Mouse (Mus musculus) adrenal gland (tissue): ENCODE measurements around the gene Ctsd.

Experiments used
- intact Hi-C: fragments of 180-260 bp; cut with DNase I; formaldehyde crosslinking; loops from one replicate; pipeline ENCODE4 v1.15.1; 2025

The Ctsd gene

DNA sequence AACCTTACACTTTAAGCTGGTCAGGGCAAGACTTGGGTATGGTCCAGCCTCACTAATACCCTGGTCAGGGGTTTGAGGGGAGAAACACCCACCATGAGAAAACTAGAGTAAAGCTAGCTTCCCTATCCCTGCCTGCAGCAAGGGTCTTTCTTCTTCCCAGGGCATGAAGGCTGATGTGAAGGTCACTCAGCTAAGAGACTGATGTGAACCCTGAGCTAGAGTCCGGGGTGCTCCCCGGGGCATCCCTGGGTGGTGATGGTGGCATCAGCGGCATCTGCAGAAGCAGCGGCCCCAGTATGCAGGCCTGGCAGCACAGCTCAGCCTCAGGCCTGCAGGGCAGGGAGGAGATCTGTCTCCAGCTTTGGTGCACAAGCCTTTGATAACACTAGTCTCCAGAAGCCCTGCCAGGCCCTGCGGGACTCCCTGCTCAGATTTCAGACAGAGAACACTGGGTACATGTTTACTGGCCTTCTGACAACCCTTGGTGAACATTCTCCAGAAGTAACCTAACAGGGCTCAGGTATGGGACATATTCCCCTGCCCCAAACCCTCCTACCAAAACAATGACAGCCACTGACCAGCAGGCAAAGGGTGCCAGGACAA, 13.3 kb downstream of the Ctsd start:
- intact Hi-C loops: no loop called here

DNA sequence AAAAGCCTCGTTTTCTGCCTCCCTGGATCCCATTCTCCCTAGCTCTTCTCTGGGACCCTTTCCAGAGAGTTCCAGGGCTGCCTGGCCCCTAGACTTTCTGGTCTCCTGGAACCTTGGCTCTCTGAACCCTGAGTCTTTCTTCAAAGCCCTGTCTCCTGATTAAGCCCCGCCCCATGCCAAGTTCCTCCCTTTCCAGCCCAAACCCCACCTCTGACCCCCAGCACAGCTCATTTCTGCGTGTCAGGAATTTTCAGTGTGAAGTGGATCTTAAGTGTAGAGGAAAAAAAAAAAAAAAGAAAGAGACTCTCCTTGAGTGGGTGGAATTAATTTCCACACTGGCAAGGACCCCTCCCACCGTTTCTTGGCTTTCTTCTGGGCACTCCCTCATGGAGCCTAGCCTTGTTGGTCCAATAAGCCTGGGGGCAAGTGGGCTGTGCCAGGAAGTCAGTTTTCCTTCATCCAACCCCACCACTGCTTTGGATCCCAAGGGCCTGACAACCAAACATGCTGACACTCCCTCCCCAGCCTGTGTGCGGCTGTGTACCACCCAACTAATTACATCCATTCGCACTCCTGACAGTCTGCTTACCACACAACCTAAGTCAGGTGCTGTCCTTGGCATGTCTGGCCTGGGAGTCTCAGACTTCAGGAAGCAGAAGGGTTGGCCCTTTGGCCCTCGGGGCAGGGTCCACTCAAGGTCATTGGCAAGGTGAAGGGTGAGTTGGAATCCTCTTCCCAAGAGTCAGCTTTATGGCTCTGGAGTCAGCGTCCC, 14.0 kb downstream of the Ctsd start, which contains the start of gene Ifitm10:
Ifitm10 (minus strand) TSS at position 113 of the 772 bp plus-strand sequence.
- intact Hi-C loops: no loop called here

DNA sequence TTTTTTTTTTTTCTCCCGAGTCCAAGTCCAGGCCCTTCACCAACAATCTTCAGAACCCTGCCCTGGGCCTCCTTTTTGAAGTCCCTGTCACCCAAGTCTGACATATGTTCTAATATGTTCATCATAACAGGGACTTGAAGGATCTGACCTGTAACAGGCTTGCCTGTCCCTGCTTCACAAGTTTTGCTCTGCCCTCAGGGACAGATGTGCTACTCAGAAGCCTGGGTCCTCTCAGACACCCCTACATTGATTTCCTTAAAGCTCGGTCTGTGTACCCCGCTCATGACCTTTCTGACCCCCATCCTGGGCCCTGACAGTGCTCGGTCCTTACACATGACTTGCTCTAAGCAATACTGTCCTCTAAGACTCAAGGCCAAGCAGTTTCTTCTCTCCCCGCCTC, 14.8 kb downstream of the Ctsd start:
- intact Hi-C loops: no loop called here

DNA sequence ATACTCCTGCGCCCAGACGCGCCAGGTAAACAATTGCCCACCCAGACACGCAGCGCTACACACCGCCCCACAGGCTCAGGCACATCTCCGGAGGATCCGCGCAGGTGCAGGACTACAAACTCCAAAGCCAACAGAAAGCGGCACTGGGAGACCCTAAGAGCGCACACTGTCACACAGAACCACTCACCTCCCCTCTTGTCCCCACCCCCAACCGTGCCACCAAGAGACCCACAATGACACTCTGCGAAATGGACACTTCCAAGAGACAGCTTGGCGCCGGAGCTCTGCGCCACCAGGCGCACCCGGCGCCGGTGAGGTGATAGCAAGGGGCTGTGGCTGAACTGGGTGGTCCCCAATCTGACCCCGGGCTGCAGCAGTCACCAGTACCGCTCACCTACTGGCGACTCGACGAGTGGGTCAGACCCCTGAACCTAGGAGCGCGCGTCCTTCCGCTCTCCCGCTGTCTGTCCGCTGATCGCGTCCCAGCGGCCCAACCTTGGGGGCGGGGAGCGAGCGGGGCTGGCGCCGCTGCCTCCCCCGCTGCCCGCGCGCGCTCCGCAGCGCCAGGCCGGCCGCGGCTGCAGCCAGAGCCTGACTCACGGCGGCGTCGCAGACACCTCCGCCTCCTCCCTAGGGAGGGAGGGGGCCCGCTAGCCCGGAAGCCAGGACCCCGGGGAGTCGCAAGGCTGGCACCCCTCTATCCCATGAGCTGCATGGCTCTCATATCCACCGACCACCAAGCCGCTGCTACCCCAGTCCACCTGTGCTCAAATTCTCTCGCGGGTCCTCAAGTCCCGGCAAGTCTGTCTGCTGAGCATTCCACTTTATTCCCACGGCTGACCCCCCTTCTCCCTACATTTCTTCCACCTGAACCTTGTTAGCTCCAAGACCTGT, 15.8 kb downstream of the Ctsd start:
- intact Hi-C loops: no loop called here

DNA sequence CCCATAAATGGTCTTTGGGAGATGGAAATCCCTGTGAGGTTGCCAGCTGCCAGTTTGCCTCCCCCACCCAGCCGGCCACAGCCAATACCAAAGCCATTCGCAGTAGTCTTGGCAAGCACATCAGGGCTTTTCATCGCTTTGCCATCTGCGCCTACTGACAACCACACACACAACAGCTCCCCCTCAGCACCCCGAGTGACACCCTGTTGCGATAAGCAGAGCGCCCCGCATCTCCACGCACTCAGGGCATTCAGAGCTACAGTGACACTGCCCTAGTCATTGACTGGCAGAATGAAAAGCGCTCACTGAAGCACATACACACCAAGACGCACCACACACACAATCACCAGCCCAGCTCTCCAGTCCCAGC, 16.5 kb downstream of the Ctsd start:
- intact Hi-C loops: no loop called here

DNA sequence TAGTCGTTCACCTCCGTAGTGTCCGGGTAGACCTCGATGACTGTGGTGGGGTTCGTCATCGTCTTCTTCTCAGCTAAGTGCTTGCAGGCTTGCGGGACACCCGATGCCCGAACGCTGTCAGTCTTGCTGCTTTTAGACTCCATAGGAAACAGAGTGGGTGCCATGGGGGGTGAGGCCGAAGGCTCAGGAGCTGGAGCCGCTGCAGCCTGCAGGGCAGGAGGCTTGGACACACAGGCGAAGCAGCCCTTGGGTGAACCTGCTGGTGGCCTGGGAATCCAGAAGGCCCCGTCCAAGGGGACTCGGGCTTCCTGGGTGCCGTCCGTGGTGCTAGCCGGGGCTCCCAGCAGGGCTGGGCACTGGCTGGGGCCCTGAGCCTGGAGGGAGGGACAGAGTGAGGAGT, 16.9 kb downstream of the Ctsd start:
- intact Hi-C loops: no loop called here

DNA sequence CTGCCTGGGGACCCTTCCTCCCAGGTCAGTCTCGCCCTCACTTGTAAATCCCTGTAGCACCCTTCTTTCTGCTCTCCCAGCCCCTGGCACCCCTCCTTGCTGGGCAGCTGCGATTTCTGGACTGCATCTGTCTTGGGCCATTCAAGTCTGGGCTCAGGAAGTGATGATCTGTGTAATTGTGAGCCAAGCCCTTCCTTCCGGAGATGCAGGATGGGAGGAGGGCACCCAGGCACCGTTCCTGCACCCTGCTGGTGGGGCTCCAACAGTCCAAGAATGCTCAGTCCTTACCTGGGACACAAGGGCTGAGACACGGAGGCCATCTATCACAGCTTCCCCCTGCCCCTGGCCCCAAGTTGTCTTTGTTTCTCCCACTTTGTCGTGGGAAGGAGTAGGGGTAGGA, 18.0 kb downstream of the Ctsd start:
- intact Hi-C loops: no loop called here

DNA sequence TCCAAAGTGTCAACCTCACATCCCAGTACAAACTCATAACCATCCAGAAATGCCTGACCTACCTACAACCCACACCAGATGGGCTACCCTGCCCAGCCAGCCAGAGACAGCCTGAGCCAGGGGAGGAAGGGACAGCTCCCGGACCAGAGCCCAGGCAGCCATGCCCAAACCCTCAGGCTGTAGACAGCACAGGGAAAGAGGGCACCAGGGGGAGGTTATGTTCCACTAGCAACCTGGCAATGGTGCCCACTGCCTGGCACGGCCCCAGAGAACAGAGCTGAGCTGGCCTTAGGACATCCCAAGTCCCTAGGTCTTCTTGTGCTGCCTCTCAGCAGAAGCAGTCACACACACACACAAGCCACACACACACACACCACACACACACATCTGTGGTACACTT, 19.0 kb downstream of the Ctsd start:
- intact Hi-C loops: no loop called here

DNA sequence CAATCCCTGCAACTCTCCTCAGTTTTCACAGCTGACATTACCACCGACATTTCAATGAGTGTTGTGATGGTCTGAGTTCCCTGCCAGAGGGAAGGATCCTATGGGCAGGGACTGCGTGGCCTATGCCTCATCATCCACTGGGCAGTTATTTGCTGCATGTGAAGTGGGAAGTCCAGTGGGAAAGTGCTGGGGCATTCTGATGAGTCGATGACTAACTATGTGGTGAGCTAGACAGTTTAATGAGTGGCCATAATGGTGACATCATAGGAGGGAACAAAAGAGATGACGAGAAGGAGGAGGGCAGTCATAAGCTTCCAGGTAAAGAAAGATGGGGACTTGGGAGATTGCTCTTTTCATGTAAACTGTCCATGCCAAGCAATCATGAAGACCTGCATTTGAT, 24.7 kb downstream of the Ctsd start:
- intact Hi-C loops: no loop called here

DNA sequence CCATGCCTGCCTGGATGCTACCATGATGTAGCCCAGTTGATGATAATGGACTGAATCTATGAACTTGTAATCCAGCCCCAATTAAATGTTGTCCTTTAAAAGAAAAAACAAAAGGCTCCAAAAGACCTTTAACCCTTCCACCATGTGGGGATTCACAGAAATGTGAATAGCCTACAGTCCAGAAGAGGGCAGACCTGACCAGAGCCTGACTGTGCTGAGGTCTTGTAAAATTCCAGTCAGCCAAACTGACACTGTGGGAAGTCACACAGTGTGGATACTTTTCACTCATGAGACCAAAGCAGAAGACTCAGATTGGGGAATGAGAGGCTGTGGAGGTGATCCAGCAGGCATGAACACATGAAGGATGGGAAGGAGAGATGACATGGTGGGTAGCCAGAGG, 27.1 kb downstream of the Ctsd start:
- intact Hi-C loops: no loop called here

DNA sequence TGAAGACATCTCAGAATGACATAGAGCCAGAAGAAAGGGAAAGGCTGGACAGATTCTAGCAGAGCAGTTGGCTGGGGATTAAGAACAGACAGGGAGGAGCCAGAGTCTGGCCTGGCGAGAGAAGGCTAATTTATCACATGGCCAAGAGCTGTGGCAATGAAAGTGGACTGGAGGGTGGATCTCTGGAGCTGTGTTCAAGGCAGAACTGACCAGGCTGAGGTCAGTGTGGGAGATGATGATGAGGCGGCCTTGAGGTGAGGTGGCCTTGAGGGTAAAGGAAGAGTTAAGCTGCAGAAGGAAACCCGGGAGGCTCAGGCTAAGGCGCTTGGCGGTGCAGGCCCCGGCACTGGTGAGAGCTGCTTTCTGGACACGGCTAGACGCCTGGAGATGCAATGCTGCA, 28.7 kb downstream of the Ctsd start:
- intact Hi-C loops: no loop called here

DNA sequence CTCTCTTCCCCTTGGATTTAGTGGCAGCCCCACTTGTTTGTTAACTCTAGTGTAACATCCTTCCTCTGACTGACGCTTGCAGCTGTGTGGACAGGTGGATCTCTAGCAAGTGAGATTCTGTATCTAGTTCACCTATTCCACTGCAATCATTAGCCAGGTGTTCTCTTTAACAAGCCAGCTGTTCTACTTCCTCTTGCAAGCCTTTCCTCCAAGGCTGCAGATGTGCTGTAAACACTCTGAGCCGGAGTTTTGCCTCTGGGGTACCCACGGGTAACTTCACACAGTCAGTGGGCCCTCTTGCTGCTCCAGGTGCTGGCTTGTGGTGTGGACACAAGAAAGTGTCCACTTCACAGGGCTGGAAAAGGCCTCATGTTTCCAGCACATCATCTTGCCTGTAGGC, 30.3 kb downstream of the Ctsd start:
- intact Hi-C loops: no loop called here

DNA sequence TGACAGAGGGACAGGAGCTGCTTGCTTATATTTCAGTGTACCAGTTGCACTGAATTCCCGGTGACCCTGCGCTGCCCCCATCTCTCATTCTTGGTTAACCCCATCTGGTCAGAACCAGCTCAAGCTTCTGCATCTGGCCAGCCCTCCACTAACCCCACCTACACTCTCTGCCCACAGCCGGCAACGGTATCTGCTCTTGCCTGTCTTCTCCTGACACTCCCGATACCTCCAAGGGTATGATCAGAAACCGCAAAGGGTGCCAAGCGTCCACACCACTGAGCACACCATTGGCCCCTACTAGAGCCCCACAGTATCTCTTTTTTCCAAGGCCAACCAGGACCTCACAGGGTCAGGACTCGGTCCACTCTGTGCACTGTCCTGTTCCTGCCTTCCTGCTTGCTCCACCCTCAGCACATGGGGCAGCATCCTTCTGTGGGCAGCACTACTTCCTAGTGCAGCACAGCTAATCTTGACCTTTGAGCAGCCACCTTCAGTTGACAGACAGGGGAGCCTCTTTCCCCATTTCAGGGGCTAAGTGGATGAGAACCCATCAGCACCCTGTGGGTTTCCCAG, 33.1 kb downstream of the Ctsd start:
- intact Hi-C loops: no loop called here

DNA sequence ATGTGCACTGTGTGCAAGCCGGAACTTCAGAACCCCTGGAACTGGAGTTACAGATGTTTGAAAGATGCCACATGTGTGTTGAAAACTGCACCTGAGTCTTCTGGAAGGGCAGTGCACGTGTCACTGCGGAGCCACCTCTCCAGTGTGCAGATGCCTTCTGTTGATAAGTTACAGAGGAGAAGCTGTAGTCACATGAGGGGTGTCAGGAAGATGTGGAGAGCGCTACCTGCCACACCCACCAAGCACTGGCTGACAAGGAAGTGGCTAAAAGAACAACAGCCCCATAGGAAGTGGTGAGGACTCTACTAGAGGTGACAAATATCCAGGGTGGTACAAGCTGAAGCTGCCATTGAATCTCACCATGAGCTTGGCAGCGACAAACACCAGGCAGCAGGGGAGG, 34.0 kb downstream of the Ctsd start:
- intact Hi-C loops: no loop called here

DNA sequence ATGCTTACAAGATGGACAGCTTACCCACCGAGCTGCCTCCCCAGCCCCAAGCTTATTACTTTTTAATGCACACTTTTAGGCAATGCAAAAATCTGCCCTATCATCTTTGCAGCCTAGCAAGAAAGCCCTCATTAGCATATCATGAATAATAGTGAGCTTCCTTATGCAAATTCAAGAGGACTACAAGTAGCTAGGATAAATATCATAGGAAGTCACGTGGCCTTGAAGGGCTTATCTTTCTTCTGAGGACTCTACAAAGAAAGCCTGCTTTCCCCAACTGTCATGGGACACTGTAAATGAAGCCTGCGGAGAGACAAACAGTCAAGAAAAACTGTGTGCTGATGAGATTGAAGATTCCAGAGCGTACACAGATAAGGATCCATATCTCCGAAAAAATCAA, 36.3 kb downstream of the Ctsd start:
- intact Hi-C loops: no loop called here

DNA sequence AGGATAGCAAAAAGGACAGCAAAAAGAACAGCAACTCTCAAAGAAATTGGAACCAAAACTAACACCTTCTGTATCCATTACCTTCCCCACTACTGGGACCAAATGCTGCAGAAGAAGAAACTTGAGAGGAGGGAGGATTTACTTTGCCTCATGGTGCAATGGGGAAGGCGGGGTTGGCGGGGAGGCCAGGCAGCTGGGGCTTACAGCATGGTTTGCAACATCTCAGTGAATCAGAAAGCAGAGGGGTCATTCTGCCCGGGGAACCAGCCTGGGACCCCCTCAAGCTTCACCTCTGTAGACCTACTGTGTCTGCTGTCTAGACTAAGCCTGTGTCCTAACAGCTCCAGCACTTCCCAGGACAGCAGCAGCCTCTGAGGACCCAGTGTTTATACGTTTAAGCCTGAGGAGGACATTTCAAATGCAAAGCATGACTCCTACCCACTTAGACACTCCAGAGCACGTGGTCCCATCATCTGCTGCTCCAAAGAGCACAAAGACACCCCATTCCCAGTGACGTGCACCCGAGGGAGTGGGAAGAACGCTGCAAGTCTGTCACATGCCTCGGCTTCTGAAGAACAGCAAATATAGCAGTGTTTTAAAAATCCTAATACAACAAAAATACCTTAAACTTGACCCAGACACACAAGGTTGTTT, 38.4 kb downstream of the Ctsd start:
- intact Hi-C loops: no loop called here

DNA sequence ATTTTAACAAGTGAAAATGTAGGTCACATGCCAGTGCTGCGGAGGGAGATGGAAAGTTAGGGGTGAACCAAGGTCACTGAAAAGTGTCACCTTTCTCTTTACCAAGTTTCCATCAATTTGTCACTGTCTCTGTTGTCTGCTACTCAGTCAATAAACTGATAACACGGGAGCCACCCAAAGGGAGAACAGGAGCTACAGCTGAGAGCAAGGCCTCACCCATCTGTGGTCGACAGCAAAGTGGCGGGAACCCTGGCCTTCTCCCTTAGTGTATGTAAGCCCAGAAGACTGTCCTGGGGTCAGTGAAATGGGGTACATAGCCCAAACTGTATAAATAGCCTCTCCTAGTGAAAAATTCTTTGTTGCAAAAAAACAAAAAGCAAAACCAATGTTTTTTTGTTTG, 40.3 kb downstream of the Ctsd start:
- intact Hi-C loops: no loop called here

DNA sequence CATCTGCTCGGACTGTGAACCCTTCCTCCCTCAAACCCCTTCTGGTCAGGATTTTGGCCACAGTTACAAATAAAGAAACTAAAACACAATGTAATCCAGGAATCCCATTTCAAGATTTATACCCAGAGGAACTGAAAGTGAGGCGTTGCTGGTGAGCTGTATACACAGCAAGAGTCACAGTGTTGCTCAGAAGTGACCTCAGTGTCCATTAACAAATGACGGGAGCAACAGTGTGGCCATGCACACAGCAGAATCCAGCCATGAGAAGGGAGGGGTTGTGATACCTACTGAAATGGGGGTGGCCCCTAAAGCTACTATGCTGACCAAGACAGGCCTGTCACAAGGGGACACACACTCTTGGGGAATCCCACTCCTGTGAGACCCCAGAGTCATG, 45.6 kb downstream of the Ctsd start:
- intact Hi-C loops: no loop called here

DNA sequence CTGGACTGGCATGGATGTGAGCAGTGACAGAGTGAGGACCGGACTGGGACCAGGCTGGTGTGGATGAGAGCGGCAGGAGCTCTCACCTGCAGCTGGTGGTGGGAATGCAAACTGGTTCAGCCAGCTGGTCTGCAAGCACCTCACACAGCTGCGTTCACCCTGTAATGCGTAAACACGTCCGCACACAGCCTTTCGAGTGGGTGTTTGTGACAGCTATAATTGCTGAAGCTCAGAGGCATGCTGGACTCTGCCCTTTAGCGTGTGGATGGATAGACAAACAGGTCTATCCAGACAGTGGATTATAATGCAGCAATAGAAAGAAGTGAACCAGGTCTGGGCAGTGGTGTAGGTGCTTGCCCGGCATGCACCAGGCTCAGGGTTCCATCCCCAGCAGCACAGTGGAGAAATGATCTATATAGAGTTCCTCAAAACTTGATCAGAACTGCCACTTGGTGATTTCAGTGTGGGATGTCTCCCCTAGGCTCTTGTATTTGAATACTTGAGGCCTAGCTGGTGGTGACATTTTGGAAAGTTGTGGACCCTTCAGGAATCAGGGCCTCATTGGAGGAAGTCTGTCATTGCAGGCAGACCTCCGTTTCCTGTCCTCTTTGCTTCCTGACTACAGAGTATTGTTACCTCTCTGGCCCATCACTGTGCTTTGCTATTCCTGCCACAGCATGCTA, 46.1 kb downstream of the Ctsd start:
- intact Hi-C loops: no loop called here

DNA sequence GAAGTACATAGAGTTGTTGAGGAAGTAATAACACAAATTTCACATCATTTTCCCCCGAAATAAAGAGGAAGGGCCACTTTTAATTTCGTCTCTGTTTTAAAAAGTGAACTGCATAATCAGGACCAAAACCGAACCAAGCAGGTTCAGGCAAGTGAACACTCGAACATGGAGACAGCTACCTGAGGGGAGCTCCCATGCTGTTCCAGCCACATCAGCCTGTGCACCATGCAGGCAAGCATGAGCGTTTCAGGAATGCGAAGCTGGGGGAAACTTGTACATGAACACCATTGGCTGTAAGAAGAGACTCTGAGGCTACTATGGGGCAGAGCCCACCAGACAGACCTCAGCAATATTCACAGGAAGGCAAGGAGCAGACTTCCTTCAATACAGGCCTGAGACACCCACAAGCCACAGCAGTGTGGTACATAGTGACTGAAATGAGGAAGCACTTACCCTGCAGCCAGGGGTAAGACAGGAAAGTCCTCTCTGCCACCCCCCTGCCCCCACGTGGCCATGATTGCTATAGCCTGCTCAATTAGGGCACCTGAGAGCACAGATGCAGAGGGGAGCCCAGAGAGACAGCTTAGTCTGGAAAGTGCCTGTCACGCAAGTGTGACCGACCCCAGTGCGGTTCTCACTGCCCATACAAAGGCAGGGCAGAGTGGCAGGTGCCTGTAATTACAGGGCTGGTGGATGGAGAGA, 47.4 kb downstream of the Ctsd start:
- intact Hi-C loops: no loop called here
